Mouse (Mus musculus) CH12.LX (cell line): Measurements from ENCODE around the gene Gstt2. TPM values are rescaled to one million over a fixed set of nuclear protein-coding genes. Genes with fewer than 3 reads are reported as not detected.
A peak's percentile ranks its signal among the peaks of the same experiment; 100 is the strongest.

Experiments used
- DNase-seq: peaks from one replicate; pipeline ENCODE4 v3.0.0-alpha.2; 2013; ENCODE audit errors: extremely low read depth
- H3K27ac ChIP-seq: 2 replicates; pipeline ENCODE4 v1.5.1; 2012; ENCODE audit warnings: low read depth, mild to moderate bottlenecking, control low read depth, moderate library complexity; ENCODE audit not compliant: insufficient read depth
- H3K27me3 ChIP-seq: replicated peaks from 2 replicates; pipeline ENCODE3; 2012; ENCODE audit warnings: inconsistent platforms
- H3K36me3 ChIP-seq, 2 experiments: replicated peaks in 1 of 2; 2 replicates each; pipeline versions ENCODE3 to v1.6.1; 2012; ENCODE audit warnings: inconsistent platforms in 1 of 2, low read length in 1 of 2, mild to moderate bottlenecking in 1 of 2, mixed read lengths in 1 of 2, moderate library complexity in 1 of 2; ENCODE audit not compliant: control insufficient read depth in 1 of 2, insufficient read depth in 1 of 2
- H3K4me1 ChIP-seq, 2 experiments: 2 replicates each; pipeline ENCODE4 v1.6.1; 2012; ENCODE audit warnings: inconsistent platforms in 1 of 2, moderate library complexity in 1 of 2; ENCODE audit not compliant: insufficient read depth in 2 of 2, control insufficient read depth in 1 of 2
- H3K4me2 ChIP-seq: 2 replicates; pipeline ENCODE4 v1.6.1; 2012; ENCODE audit warnings: low read depth, mild to moderate bottlenecking, control low read depth; ENCODE audit not compliant: poor library complexity, insufficient read depth, severe bottlenecking
- H3K4me3 ChIP-seq, 3 experiments: fragments of 150-350 bp in 1 of 3; sonication (generic) in 1 of 3; replicated peaks in 1 of 3; 2 replicates each; pipeline versions ENCODE3 to v1.5.1; 2011 to 2012; ENCODE audit warnings: low read depth in 2 of 3, low read length in 2 of 3, mild to moderate bottlenecking in 2 of 3, moderate library complexity in 2 of 3, control low read depth in 1 of 3, improper control_type of control experiment in 1 of 3, inconsistent platforms in 1 of 3, mixed read lengths in 1 of 3; ENCODE audit not compliant: poor library complexity in 1 of 3
- H3K79me2 ChIP-seq: replicated peaks from 2 replicates; pipeline ENCODE4 v1.6.1; 2012; ENCODE audit warnings: mild to moderate bottlenecking, moderate library complexity; ENCODE audit not compliant: control insufficient read depth, poor library complexity, insufficient read depth, severe bottlenecking; ENCODE audit errors: extremely low read depth
- H3K9ac ChIP-seq: 2 replicates; pipeline ENCODE4 v1.6.1; 2012; ENCODE audit warnings: low read depth, mild to moderate bottlenecking, control low read depth, moderate library complexity; ENCODE audit not compliant: insufficient read depth
- H3K9me3 ChIP-seq: replicated peaks from 2 replicates; pipeline ENCODE3; 2012; ENCODE audit warnings: low read length, inconsistent platforms, mixed read lengths
- BHLHE40 ChIP-seq: IDR thresholded peaks from 2 replicates; pipeline ENCODE4 v1.6.1; 2011; ENCODE audit warnings: mild to moderate bottlenecking, low read depth, low read length, improper control_type of control experiment
- CHD2 ChIP-seq: IDR thresholded peaks from 2 replicates; pipeline ENCODE4 v1.6.1; 2011; ENCODE audit warnings: low read length, improper control_type of control experiment
- CTCF ChIP-seq, 2 experiments: IDR thresholded peaks in 1 of 2; conservative IDR thresholded peaks in 1 of 2; 2 replicates each; pipeline ENCODE4 v1.5.1; 2011 to 2012; ENCODE audit warnings: low read depth in 2 of 2, low read length in 2 of 2, improper control_type of control experiment in 1 of 2, inconsistent platforms in 1 of 2, mild to moderate bottlenecking in 1 of 2, moderate library complexity in 1 of 2
- ETS1 ChIP-seq: conservative IDR thresholded peaks from 2 replicates; pipeline ENCODE4 v1.6.1; 2012; ENCODE audit warnings: low read depth, mild to moderate bottlenecking, inconsistent platforms, low read length, improper control_type of control experiment, moderate library complexity
- HCFC1 ChIP-seq: IDR thresholded peaks from 2 replicates; pipeline ENCODE4 v1.6.1; 2012; ENCODE audit warnings: low read depth, mild to moderate bottlenecking, inconsistent platforms, low read length, improper control_type of control experiment
- IRF4 ChIP-seq: IDR thresholded peaks from 2 replicates; pipeline ENCODE4 v1.6.1; 2014; ENCODE audit warnings: low read depth, mild to moderate bottlenecking, inconsistent platforms, low read length, improper control_type of control experiment
- JUN ChIP-seq: IDR thresholded peaks from 2 replicates; pipeline ENCODE4 v1.6.1; 2011; ENCODE audit warnings: low read depth, mild to moderate bottlenecking, low read length, improper control_type of control experiment, moderate library complexity; ENCODE audit not compliant: insufficient read depth
- JUND ChIP-seq: conservative IDR thresholded peaks from 2 replicates; pipeline ENCODE4 v1.6.1; 2011; ENCODE audit warnings: low read depth, low read length, improper control_type of control experiment
- MAFK ChIP-seq: IDR thresholded peaks from 2 replicates; pipeline ENCODE4 v1.6.1; 2011; ENCODE audit warnings: low read length, improper control_type of control experiment; ENCODE audit not compliant: insufficient replicate concordance
- MEF2A ChIP-seq: IDR thresholded peaks from 2 replicates; pipeline ENCODE4 v1.6.1; 2014; ENCODE audit warnings: low read depth, mild to moderate bottlenecking, inconsistent platforms, low read length, improper control_type of control experiment, borderline replicate concordance
- MYC ChIP-seq: IDR thresholded peaks from 2 replicates; pipeline ENCODE4 v1.6.1; 2011; ENCODE audit warnings: low read depth, mild to moderate bottlenecking, improper control_type of control experiment, low read length
- NELFE ChIP-seq: IDR thresholded peaks from 2 replicates; pipeline ENCODE4 v1.6.1; 2011; ENCODE audit warnings: low read depth, low read length, improper control_type of control experiment
- NRF1 ChIP-seq: IDR thresholded peaks from 2 replicates; pipeline ENCODE4 v1.6.1; 2014; ENCODE audit warnings: low read depth, mild to moderate bottlenecking, inconsistent platforms, low read length, improper control_type of control experiment, moderate library complexity
- POLR2AphosphoS2 ChIP-seq: IDR thresholded peaks from 2 replicates; pipeline ENCODE4 v1.6.1; 2011; ENCODE audit warnings: low read depth, low read length, improper control_type of control experiment
- SIN3A ChIP-seq: IDR thresholded peaks from 2 replicates; pipeline ENCODE4 v1.6.1; 2012; ENCODE audit warnings: low read length, improper control_type of control experiment, inconsistent platforms
- TCF12 ChIP-seq: IDR thresholded peaks from 2 replicates; pipeline ENCODE4 v1.6.1; 2014; ENCODE audit warnings: low read depth, mild to moderate bottlenecking, inconsistent platforms, low read length, improper control_type of control experiment
- USF1 ChIP-seq: IDR thresholded peaks from 2 replicates; pipeline ENCODE4 v1.6.1; 2014; ENCODE audit warnings: low read depth, mild to moderate bottlenecking, inconsistent platforms, low read length, improper control_type of control experiment
- USF2 ChIP-seq: conservative IDR thresholded peaks from 2 replicates; pipeline ENCODE4 v1.6.1; 2011; ENCODE audit warnings: low read depth, low read length, improper control_type of control experiment
- dilution Hi-C: fragments of 300-500 bp; cut with MboI; formaldehyde crosslinking; loops from 2 replicates; pipeline ENCODE4 v1.14.3; 2020; ENCODE audit warnings: low sequenced_read_pairs; ENCODE audit not compliant: extremely low pct_unique_long_range_greater_than_20kb, extremely low pct_ligation_motif_present
- in situ Hi-C: fragments of 300-500 bp; cut with MboI; formaldehyde crosslinking; loops from 3 replicates; pipeline ENCODE4 v1.14.3; 2019; ENCODE audit warnings: low sequenced_read_pairs, low pct_ligation_motif_present, low pct_unique_long_range_greater_than_20kb, mixed read lengths
- polyA plus RNA-seq: library from polyadenylated mRNA; unstranded; fragments of >175 nt; gene quantifications from 2 replicates; pipeline ENCODE4 v1.2.1, GENCODE M21; 2012; ENCODE audit warnings: low read depth; ENCODE audit not compliant: insufficient read length
- total RNA-seq, 2 experiments: library from RNA; depleted of rRNA; stranded (reverse); fragments of 300-350 nt in 1 of 2; fragments of >200 nt in 1 of 2; gene quantifications; 2 replicates each; pipeline ENCODE4 v1.2.3; 2012 to 2014

The Gstt2 gene
- total and polyA plus RNA-seq, 3 experiments = 126 to 253 (median 197) TPM

GRCm38 (mm10) chr10:75861587-75861986, 24.4 kb upstream of the Gstt2 start:
- dilution Hi-C loops = no loop called here
- H3K9ac ChIP-seq = no peak overlapping the region

GRCm38 (mm10) chr10:75860746-75861145, 23.5 kb upstream of the Gstt2 start:
- DNase-seq = no peak
- Histone ChIP-seq H3K9ac (no peak overlapping the region), H3K4me1 (peaks cover 11 to 26% of the 10 kb centered on the region in 2 experiments), H3K79me2 (peaks cover 8% of the 10 kb centered on the region), H3K9me3 (peaks cover 4% of the 10 kb centered on the region), H3K36me3 (peaks cover 15 to 31% of the 10 kb centered on the region in 2 experiments), H3K27ac (no peak overlapping the region), H3K4me3 (peak overlapping the region in 1 of 3 experiments; percentile 62), H3K27me3 (no peaks in the 10 kb centered on the region), H3K4me2 (no peak overlapping the region; the same call in 1 of the 2 replicates)
- dilution Hi-C loops (no loop called here), in situ Hi-C loops (no loop called here)
- TF ChIP-seq USF2 (no peak), ETS1 (no peak), BHLHE40 (no peak), CHD2 (no peak), HCFC1 (no peak)

More at GRCm38 (mm10) chr10:75861587-75861986, 24.4 kb upstream of the Gstt2 start:
- in situ Hi-C loops = no loop called here
- no peak for TF ChIP-seq MEF2A
- no peak for TF ChIP-seq USF1
- TF ChIP-seq JUND = no peak
- TF ChIP-seq POLR2AphosphoS2 = no peak
- no peak for TF ChIP-seq MYC
- TF ChIP-seq TCF12 = no peak
- no peak for TF ChIP-seq SIN3A
- no peak for TF ChIP-seq IRF4
- no peak for TF ChIP-seq NELFE
- TF ChIP-seq JUN = no peak
- no peak for TF ChIP-seq NRF1
- TF ChIP-seq CTCF (conservative IDR thresholded peaks at IDR 0.05 in 1 of 2, IDR thresholded peaks at IDR 0.05 in 1 of 2; ENCODE audit: low read depth in 2 of 2, low read length in 2 of 2) = no peak
- no peak for TF ChIP-seq MAFK
- Histone ChIP-seq H3K4me1 (peaks cover 11 to 26% of the 10 kb centered on the region in 2 experiments), H3K4me2 (no peak overlapping the region), H3K27ac (no peak overlapping the region), H3K79me2 (peaks cover 8% of the 10 kb centered on the region), H3K36me3 (peaks cover 13 to 23% of the 10 kb centered on the region in 2 experiments), H3K4me3 (no peak overlapping the region), H3K27me3 (no peaks in the 10 kb centered on the region), H3K9me3 (peaks cover 4% of the 10 kb centered on the region)
- DNase-seq = no peak
